Mouse (Mus musculus) hindbrain, embryonic 15.5 days (tissue): ENCODE results near the gene Zfp82. TPM values are rescaled to one million over a fixed set of nuclear protein-coding genes. Genes with fewer than 3 reads are reported as not detected.

ENCODE experiments used
- ATAC-seq: fragments of 200-750 bp; cut with Nextera tagmentation; 2 replicates; pipeline ENCODE4 v1.8.0; 2017; ENCODE audit warnings: low read depth, moderate number of reproducible peaks, moderate TSS enrichment; ENCODE audit not compliant: low FRiP score
- H3K27ac ChIP-seq: fragments of 300-500 bp; sonication (generic); replicated peaks from 2 replicates; pipeline ENCODE4 v1.5.1; 2015; ENCODE audit warnings: mild to moderate bottlenecking, inconsistent platforms
- H3K27me3 ChIP-seq: fragments of 300-500 bp; sonication (generic); 2 replicates; pipeline ENCODE4 v1.6.1; 2015; ENCODE audit warnings: control low read depth, inconsistent platforms
- H3K36me3 ChIP-seq: fragments of 300-500 bp; sonication (generic); 2 replicates; pipeline ENCODE4 v1.6.1; 2015; ENCODE audit warnings: control low read depth, inconsistent platforms
- H3K4me1 ChIP-seq: fragments of 300-500 bp; sonication (generic); replicated peaks from 2 replicates; pipeline ENCODE4 v1.6.1; 2015; ENCODE audit warnings: control low read depth, inconsistent platforms
- H3K4me2 ChIP-seq: fragments of 300-500 bp; sonication (generic); 2 replicates; pipeline ENCODE4 v1.6.1; 2015; ENCODE audit warnings: moderate library complexity, mild to moderate bottlenecking, inconsistent platforms
- H3K4me3 ChIP-seq: fragments of 300-500 bp; sonication (generic); 2 replicates; pipeline ENCODE4 v1.5.1; 2015; ENCODE audit warnings: mild to moderate bottlenecking, inconsistent platforms
- H3K9ac ChIP-seq: fragments of 300-500 bp; sonication (generic); 2 replicates; pipeline ENCODE4 v1.6.1; 2015; ENCODE audit warnings: inconsistent platforms
- H3K9me3 ChIP-seq: fragments of 300-500 bp; sonication (generic); 2 replicates; pipeline ENCODE4 v1.6.1; 2016; ENCODE audit warnings: control low read depth, inconsistent platforms
- WGBS: fragments of 180-500 bp; shearing (Covaris S2); methylation state at CpG from one replicate; pipeline ENCODE4 v1.1.7; 2015; 5-methylcytosine and 5-hydroxymethylcytosine counted together
- microRNA-seq: library from miRNA; unstranded; fragments of <30 nt; microRNA quantifications from one replicate; pipeline ENCODE4, GENCODE M21; 2016
- polyA plus RNA-seq: library from polyadenylated mRNA; unstranded; fragments of >200 nt; fragmentation: Nextera tagmentation; extraction: Ambion mirVana; gene quantifications from 2 replicates; pipeline ENCODE4 v1.2.1, GENCODE M21; 2015

Gene Zfp82
- polyA plus RNA-seq, 1 experiment from 2014 or later: 8.6 TPM

DNA sequence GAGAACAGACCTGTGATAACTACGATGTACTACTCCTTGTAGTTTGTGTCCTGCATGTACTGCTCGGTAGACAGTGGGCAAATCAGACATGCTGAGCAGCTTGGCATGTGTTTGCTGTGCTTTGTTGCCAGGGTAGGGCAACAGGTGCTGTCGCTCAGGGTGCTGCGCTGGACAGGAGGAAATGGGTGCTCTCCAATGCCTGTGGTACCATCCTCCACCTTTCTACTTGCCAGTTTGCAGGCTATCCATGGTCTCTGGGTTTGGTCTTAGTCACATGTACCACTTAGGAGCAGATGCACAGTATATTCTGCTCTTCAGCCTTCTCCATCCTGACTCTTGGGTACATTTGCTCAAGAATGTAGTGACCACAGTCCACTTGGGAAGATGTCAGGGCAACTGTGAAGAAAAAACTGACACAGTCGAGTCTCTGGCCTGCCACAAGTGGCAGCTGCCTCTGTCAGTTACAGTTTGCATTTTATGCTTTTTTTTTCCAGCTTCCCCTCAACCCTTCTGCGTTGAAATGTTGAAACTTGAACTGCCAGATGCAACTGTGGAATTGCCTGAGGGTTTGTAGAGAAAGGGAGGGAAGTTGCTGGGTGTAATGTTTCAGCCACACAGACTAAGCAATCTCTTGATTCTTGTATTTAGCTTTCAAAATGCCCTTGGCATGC lies 64.5 kb downstream of the Zfp82 start:
- 78% methylated on average over 6 of the region's 6 CpGs for WGBS
- Histone ChIP-seq H3K27ac (no peak overlapping the region), H3K4me2 (no peak overlapping the region), H3K36me3 (0 out of 2 replicates have a peak, but pooled peaks cover 2% of the 10 kb centered on the region), H3K9ac (no peak overlapping the region), H3K27me3 (no peaks in the 10 kb centered on the region), H3K4me1 (peaks cover 18% of the 10 kb centered on the region), H3K9me3 (no peaks in the 10 kb centered on the region), H3K4me3 (no peak overlapping the region)
- no peak for ATAC-seq

DNA sequence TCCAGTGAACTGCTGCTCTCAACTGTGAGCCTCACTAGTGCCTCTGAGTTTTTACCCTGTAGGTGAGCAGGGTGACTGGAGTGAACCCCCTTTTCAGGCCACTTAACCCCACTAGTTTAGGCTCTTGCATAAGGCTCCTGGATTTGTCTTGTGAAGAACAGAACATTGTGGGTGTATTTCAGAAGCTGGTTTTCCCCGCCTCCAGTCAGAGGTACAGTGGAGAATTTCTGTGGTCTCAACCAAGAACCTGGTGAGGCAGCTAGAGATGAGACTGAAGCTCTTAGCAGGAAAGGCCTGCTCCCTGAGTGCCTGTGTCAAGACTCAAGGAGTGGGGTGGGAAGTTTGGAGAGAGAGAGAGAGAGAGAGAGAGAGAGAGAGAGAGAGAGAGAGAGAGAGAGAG lies 65.1 kb downstream of the Zfp82 start:
- Histone ChIP-seq H3K4me1 (peaks cover 18% of the 10 kb centered on the region), H3K4me3 (no peak overlapping the region), H3K27ac (no peak overlapping the region), H3K9ac (no peak overlapping the region), H3K36me3 (0 out of 2 replicates have a peak, but pooled peaks cover 5% of the 10 kb centered on the region), H3K4me2 (no peak overlapping the region), H3K9me3 (no peaks in the 10 kb centered on the region), H3K27me3 (no peaks in the 10 kb centered on the region)
- 96% methylated on average over 1 of the region's 1 CpGs for WGBS
- ATAC-seq: no peak

Small RNAs within 50 kb of the gene (microRNA-seq; reads per million reads assigned to microRNA genes)
- gene Gm23368: not detected

Other genes starting within 250 kb of the Zfp82 start
- gene Zfp940, start 219.2 kb downstream of the Zfp82 start, polyA plus RNA-seq: 13.4 and 14.4 TPM in 2 replicates
- gene Zfp420, start 212.9 kb downstream of the Zfp82 start, polyA plus RNA-seq: 18.3 and 22.3 TPM in 2 replicates
- 13.0 and 15.2 TPM in 2 replicates for gene Zfp27, start 166.3 kb downstream of the Zfp82 start, polyA plus RNA-seq
- gene Zfp383, start 164.7 kb downstream of the Zfp82 start, polyA plus RNA-seq: 5.6 and 5.8 TPM in 2 replicates
- 21.0 and 22.0 TPM in 2 replicates for gene Zfp74, start 118.8 kb downstream of the Zfp82 start, polyA plus RNA-seq
- 4.9 and 6.9 TPM in 2 replicates for gene Zfp568, start 88.9 kb downstream of the Zfp82 start, polyA plus RNA-seq
- gene Zfp14, start 21.5 kb downstream of the Zfp82 start, polyA plus RNA-seq: 9.6 and 11.5 TPM in 2 replicates
- gene Gm26920, start 17.5 kb upstream of the Zfp82 start, polyA plus RNA-seq: 1.9 and 4.0 TPM in 2 replicates
- 12.4 and 16.6 TPM in 2 replicates for gene Zfp566, start 17.6 kb upstream of the Zfp82 start, polyA plus RNA-seq
- 73.8 and 85.0 TPM in 2 replicates for gene Zfp260, start 21.9 kb upstream of the Zfp82 start, polyA plus RNA-seq
- 21.3 and 22.3 TPM in 2 replicates for gene Zfp382, start 49.0 kb upstream of the Zfp82 start, polyA plus RNA-seq
- gene Zfp146, start 96.8 kb upstream of the Zfp82 start, polyA plus RNA-seq: 10.5 and 11.6 TPM in 2 replicates
- 5.2 and 7.1 TPM in 2 replicates for gene Cox7a1, start 111.2 kb upstream of the Zfp82 start, polyA plus RNA-seq
- 86.4 and 88.3 TPM in 2 replicates for gene Capns1, start 125.9 kb upstream of the Zfp82 start, polyA plus RNA-seq
- gene Polr2i, start 159.0 kb upstream of the Zfp82 start, polyA plus RNA-seq: 176 and 178 TPM in 2 replicates
- 430 and 435 TPM in 2 replicates for gene Tbcb, start 159.4 kb upstream of the Zfp82 start, polyA plus RNA-seq
- not detected in 2 replicates for gene Ovol3, start 162.8 kb upstream of the Zfp82 start, polyA plus RNA-seq
- 0.52 and 0.88 TPM in 2 replicates for gene Thap8, start 207.2 kb upstream of the Zfp82 start, polyA plus RNA-seq
- 4.0 and 5.3 TPM in 2 replicates for gene Wdr62, start 207.5 kb upstream of the Zfp82 start, polyA plus RNA-seq
- gene Clip3, start 218.8 kb upstream of the Zfp82 start, polyA plus RNA-seq: 88.4 and 120 TPM in 2 replicates
- gene Alkbh6, start 235.8 kb upstream of the Zfp82 start, polyA plus RNA-seq: 121 and 135 TPM in 2 replicates
- gene Syne4, start 241.9 kb upstream of the Zfp82 start, polyA plus RNA-seq: 17.1 and 19.1 TPM in 2 replicates
- 0.98 TPM in 1 of 2 replicates, not detected in the other for gene E130208F15Rik, start 248.8 kb upstream of the Zfp82 start, polyA plus RNA-seq